Mouse (Mus musculus) E14TG2a.4 (cell line): ENCODE results near the gene Noa1.

Source experiments
- CTCF ChIP-seq: conservative IDR thresholded peaks from 2 replicates; pipeline ENCODE4 v1.5.1; 2014; ENCODE audit warnings: low read length
- NANOG ChIP-seq: IDR thresholded peaks from 2 replicates; pipeline ENCODE4 v1.6.1; 2014; ENCODE audit warnings: borderline replicate concordance, low read length, mixed read lengths
- POU5F1 ChIP-seq: IDR thresholded peaks from 2 replicates; pipeline ENCODE4 v1.6.1; 2014; ENCODE audit warnings: low read length, borderline replicate concordance

DNA sequence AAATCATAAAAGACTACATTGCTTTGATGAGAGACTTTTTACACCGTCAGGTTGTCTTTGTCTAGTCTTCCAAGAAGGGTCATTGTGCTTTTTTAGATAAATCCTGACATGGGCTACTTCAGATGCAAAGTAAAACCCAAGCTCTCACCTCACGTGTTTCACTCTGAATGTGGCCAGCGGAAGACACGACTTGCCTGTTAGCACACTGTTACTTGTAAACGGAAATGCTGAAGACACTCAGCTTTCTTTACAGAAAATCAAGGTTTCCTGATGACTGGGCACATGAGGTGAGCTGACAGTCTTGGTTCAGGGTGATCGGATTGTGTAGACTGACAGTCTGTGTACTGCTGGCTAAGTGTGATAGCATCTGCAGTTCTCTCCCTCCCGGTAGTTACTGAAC is 24.2 kb downstream of the Noa1 start:
- TF ChIP-seq CTCF (no peak), POU5F1 (no peak), NANOG (no peak)
